In the genomic region with DNA sequence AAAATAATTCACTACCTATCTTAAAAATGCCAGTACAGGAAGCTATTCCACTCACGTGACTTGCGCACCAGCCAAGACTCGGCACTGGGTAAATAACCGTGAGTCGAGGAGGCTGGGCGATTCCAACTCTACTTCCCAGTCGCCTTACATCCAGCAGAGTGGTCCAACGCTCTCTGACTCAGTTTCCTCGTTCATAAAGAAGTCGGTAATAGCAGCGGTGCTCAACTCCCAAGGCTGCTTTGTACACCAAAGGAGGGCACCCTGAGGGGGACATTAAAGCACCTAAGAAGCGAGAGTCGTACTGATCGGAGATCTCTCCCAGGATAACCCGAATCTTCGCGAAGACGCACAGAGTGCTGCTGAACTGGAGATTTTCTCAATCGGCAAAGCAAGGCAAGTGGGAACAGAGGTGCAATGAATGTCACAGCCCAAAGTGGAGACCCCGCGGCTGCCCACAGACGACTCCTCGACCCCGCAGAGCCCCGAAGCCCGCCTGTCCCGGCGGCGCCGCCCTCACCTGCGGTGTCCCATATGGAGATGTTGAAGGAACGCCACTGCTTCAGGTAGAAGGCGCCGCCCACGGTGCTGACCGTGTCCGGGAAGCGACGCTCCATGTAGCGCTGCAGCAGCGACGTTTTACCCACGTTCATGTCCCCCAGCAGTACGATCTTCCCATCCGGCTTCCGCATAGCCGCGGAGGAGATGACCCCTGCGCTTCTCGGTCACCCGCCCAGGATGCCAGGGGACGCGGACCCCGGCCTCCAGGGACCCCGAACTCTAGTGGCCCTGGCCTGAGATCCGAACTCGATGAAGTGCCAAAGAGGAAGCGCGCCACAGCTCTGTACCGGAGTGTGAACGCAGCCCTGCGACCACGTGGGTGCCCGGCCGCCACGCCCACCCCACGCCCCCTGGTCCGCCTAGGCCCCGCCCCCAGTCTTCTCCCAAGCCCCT, we compare ENCODE assay signal across 8 mouse cellular contexts. TPM values are rescaled to one million over a fixed set of nuclear protein-coding genes. Genes with fewer than 3 reads are reported as not detected.
DNase-seq lines count a peak whose midpoint lies in the region; ATAC-seq lines count a peak whose summit lies in the region.

Gene Rab20, minus strand, starts transcription at position 900 of the 951 bp plus-strand sequence.

- H3K4me3 ChIP-seq in embryonic facial prominence, embryonic 13.5 days, result peak within 1 kb of the TSS; percentile 56
- peak within 1 kb of the TSS; percentile 81 to 86 for H3K4me3 ChIP-seq in heart, embryonic 14.5 days (ENCODE audit: control insufficient read depth in 1 of 2, insufficient read depth in 1 of 2, low read depth in 1 of 2, low read length in 2 of 2)
- H3K4me3 ChIP-seq in kidney, embryonic 16.5 days (ENCODE audit: low read length), result peak within 1 kb of the TSS; percentile 71

- ATAC-seq in embryonic facial prominence, embryonic 13.5 days (ENCODE audit: insufficient number of reproducible peaks, insufficient read depth, low FRiP score, low TSS enrichment, low read depth), result peak; percentile 60; the same call in 1 of the 2 replicates
- peak; percentile 75 for ATAC-seq in heart, embryonic 14.5 days (ENCODE audit: insufficient number of reproducible peaks, insufficient read depth, low FRiP score, low read depth)
- ATAC-seq in kidney, embryonic 16.5 days (ENCODE audit: low FRiP score, low TSS enrichment), result peak; percentile 65
- no peak; the same call in 1 of the 2 replicates for ATAC-seq in cerebellum, adult (ENCODE audit: insufficient number of reproducible peaks, low FRiP score, low TSS enrichment)

- under 1% methylated on average over 69 of the region's 69 CpGs for WGBS in embryonic facial prominence, embryonic 13.5 days
- under 1% methylated on average over 60 of the region's 69 CpGs for WGBS in heart, embryonic 14.5 days
- under 1% methylated on average over 66 of the region's 69 CpGs for WGBS in kidney, embryonic 16.5 days

- H3K9ac ChIP-seq in embryonic facial prominence, embryonic 13.5 days, result peak within 1 kb of the TSS; percentile 67
- peak within 1 kb of the TSS; percentile 87 for H3K9ac ChIP-seq in heart, embryonic 14.5 days (ENCODE audit: low read length)
- peak within 1 kb of the TSS; percentile 76 for H3K9ac ChIP-seq in kidney, embryonic 16.5 days (replicated peaks; ENCODE audit: low read length)

- peaks cover 97% of the 10 kb centered on the region for H3K27me3 ChIP-seq in embryonic facial prominence, embryonic 13.5 days
- H3K27me3 ChIP-seq in heart, embryonic 14.5 days (ENCODE audit: control insufficient read depth, insufficient read depth, low read length), result peaks cover 5% of the 10 kb centered on the region; the same call in 1 of the 2 replicates
- H3K27me3 ChIP-seq in kidney, embryonic 16.5 days (ENCODE audit: insufficient read depth, low read length), result peaks cover 10% of the 10 kb centered on the region; the same call in 1 of the 2 replicates

- H3K9me3 ChIP-seq in embryonic facial prominence, embryonic 13.5 days, result no peaks in the 10 kb centered on the region
- no peaks in the 10 kb centered on the region for H3K9me3 ChIP-seq in heart, embryonic 14.5 days (ENCODE audit: control insufficient read depth, low read length)
- no peaks in the 10 kb centered on the region for H3K9me3 ChIP-seq in kidney, embryonic 16.5 days (ENCODE audit: low read length)

- H3K4me1 ChIP-seq in embryonic facial prominence, embryonic 13.5 days, result peaks cover 34% of the 10 kb centered on the region
- peaks cover 41 to 57% of the 10 kb centered on the region in 2 experiments for H3K4me1 ChIP-seq in heart, embryonic 14.5 days (ENCODE audit: control insufficient read depth in 2 of 2, insufficient read depth in 2 of 2, low read length in 2 of 2)
- H3K4me1 ChIP-seq in kidney, embryonic 16.5 days (ENCODE audit: insufficient read depth, low read length), result peaks cover 62% of the 10 kb centered on the region

- no peaks in the 10 kb centered on the region for H3K36me3 ChIP-seq in embryonic facial prominence, embryonic 13.5 days
- no peaks in the 10 kb centered on the region for H3K36me3 ChIP-seq in heart, embryonic 14.5 days (ENCODE audit: control insufficient read depth, insufficient read depth, low read length)
- no peaks in the 10 kb centered on the region for H3K36me3 ChIP-seq in kidney, embryonic 16.5 days (ENCODE audit: insufficient read depth, low read length)

- H3K4me2 ChIP-seq in embryonic facial prominence, embryonic 13.5 days, result peak within 1 kb of the TSS; percentile 99
- peak within 1 kb of the TSS; percentile 97 for H3K4me2 ChIP-seq in heart, embryonic 14.5 days (ENCODE audit: low read length)
- peak within 1 kb of the TSS; percentile 97 for H3K4me2 ChIP-seq in kidney, embryonic 16.5 days (replicated peaks; ENCODE audit: low read depth, low read length)

- DNase-seq in B cell, adult 2 months, result peak; percentile 74 to 75
- peak; percentile 39 for DNase-seq in MN1 (ENCODE audit: low spot score)
- DNase-seq in lung, postnatal 14 days, result peak; percentile 81
- peak; percentile 57 for DNase-seq in ovary, postnatal 14 days (ENCODE audit: low spot score)

- H3K27ac ChIP-seq in embryonic facial prominence, embryonic 13.5 days, result no peak within 1 kb of the TSS
- H3K27ac ChIP-seq in heart, embryonic 14.5 days (replicated peaks in 1 of 2; ENCODE audit: control insufficient read depth in 1 of 2, insufficient read depth in 1 of 2, low read depth in 2 of 2, low read length in 2 of 2), result peak within 1 kb of the TSS; percentile 93 to 97
- H3K27ac ChIP-seq in kidney, embryonic 16.5 days (ENCODE audit: low read length), result peak within 1 kb of the TSS; percentile 87

RNA-seq across cellular contexts. Expression of gene Rab20, which starts in this region (rescaled TPM):
- 0.67 and 2.1 TPM in 2 replicates for polyA plus RNA-seq in embryonic facial prominence, embryonic 13.5 days (2015; fragmentation: Nextera tagmentation; extraction: Ambion mirVana)
- polyA plus RNA-seq in heart, embryonic 14.5 days (2014; fragmentation: Nextera tagmentation; extraction: Ambion mirVana), result 39.3 and 39.7 TPM in 2 replicates
- 30.6 and 37.3 TPM in 2 replicates for polyA plus RNA-seq in kidney, embryonic 16.5 days (2015; fragmentation: Nextera tagmentation; extraction: Ambion mirVana)

Comparison
In these comparisons a context has a peak if more than half of its experiments do, and no peak if none do; other contexts are left out.
1. RNA of gene Rab20 (polyA plus RNA-seq): 39.3 to 39.7 TPM in heart, embryonic 14.5 days and 30.6 to 37.3 TPM in kidney, embryonic 16.5 days; 0.67 to 2.1 TPM in embryonic facial prominence, embryonic 13.5 days; every median in the first group is over 10 times any median in the second.
2. Peak in every context shown above with its lines, with median percentiles within 50 percentile points of each other: DNase-seq, H3K4me2 ChIP-seq, H3K4me3 ChIP-seq and H3K9ac ChIP-seq.